Mouse (Mus musculus): ENCODE data around the gene Trem3. TPM values are rescaled to one million over a fixed set of nuclear protein-coding genes. Genes with fewer than 3 reads are reported as not detected.

Trem3 gene
- polyA plus RNA-seq, 1 experiment from 2014 or later: not detected

DNA sequence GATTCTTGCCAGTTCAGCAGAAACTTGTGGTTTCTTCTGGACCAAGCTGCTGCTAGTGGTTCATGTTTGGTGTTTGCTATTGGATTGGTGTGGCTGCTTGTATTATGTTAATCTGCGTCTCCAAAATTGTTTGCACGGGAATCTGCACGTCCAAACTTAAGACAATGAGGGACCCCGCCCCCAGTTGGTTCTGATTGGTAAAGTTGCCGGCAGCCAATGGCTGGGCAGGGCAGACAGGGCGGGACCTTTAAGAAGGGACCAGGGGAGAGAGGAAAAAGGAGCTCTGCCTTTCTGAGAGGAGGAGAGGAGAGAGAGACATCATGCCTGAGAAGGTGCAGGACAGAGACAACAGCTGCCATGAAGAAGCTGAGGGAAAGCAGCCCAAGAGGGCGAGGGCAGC, 28.2 kb downstream of the Trem3 start:
- 57% methylated on average over 7 of the region's 7 CpGs for WGBS
- H3K4me1 ChIP-seq (ENCODE audit: control insufficient read depth, insufficient read depth, low read length): no peaks in the 10 kb centered on the region
- no peak overlapping the region for H3K27ac ChIP-seq (ENCODE audit: low read length)
- H3K4me3 ChIP-seq (ENCODE audit: low read depth, low read length): no peak overlapping the region
- H3K9me3 ChIP-seq (replicated peaks; ENCODE audit: control insufficient read depth, low read length, poor library complexity, severe bottlenecking): no peaks in the 10 kb centered on the region
- no peaks in the 10 kb centered on the region for H3K36me3 ChIP-seq (ENCODE audit: control insufficient read depth, insufficient read depth, low read length)
- H3K27me3 ChIP-seq (ENCODE audit: control insufficient read depth, insufficient read depth, low read depth, low read length): no peaks in the 10 kb centered on the region
- no peak for ATAC-seq
- no peak overlapping the region for H3K4me2 ChIP-seq (ENCODE audit: low read length)
- H3K9ac ChIP-seq (ENCODE audit: low read depth, low read length): no peak overlapping the region

DNA sequence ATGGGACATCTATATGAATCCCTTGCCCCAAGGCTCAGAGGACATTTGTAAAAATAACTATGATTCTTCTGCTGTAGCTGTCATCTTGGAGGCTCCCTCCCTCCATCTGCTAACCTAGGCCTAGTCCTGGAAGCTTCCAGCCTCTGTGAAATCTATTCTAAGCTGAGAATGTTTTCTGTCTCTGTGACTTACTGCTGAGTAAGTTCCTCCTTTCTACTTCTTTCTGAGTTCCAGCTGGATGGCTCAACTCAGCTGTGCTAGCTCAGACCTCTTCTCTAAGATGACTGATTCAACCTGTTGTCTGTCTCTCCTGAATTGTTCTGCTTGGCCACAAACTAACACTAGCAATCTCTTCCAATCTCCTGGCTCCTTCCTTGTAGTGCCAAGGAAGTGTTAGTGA, 30.8 kb downstream of the Trem3 start:
- H3K4me2 ChIP-seq (ENCODE audit: low read length): no peak overlapping the region

DNA sequence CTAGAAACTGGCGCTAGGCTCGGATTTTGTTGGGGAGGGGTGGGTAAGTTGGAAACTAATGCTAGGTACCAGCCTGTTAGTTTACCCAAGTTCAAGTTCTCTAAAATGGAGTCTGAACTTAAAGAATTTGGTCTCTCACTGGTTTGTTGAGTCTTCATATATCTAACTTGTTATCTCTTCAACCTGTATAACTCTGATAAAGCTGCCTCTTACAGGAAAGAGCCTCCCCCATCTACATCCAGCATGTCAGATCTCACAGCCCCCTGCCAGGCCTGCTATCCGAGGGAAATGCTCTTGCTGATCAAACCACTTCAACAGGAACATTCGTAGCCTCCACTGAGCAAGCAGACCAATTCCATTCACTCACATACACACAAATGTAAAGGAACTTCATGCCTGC, 31.4 kb downstream of the Trem3 start:
- H3K9me3 ChIP-seq (replicated peaks; ENCODE audit: control insufficient read depth, low read length, poor library complexity, severe bottlenecking): no peaks in the 10 kb centered on the region
- no peaks in the 10 kb centered on the region for H3K36me3 ChIP-seq (ENCODE audit: control insufficient read depth, insufficient read depth, low read length)

More for the DNA sequence above, 30.8 kb downstream of the Trem3 start:
- Histone ChIP-seq H3K27ac (ENCODE audit: low read length) (no peak overlapping the region), H3K27me3 (ENCODE audit: control insufficient read depth, insufficient read depth, low read depth, low read length) (no peaks in the 10 kb centered on the region), H3K4me3 (ENCODE audit: low read depth, low read length) (no peak overlapping the region), H3K9ac (ENCODE audit: low read depth, low read length) (no peak overlapping the region), H3K36me3 (ENCODE audit: control insufficient read depth, insufficient read depth, low read length) (no peaks in the 10 kb centered on the region), H3K9me3 (replicated peaks; ENCODE audit: control insufficient read depth, low read length, poor library complexity, severe bottlenecking) (no peaks in the 10 kb centered on the region), H3K4me1 (ENCODE audit: control insufficient read depth, insufficient read depth, low read length) (peaks cover 7% of the 10 kb centered on the region)
- ATAC-seq: no peak

DNA sequence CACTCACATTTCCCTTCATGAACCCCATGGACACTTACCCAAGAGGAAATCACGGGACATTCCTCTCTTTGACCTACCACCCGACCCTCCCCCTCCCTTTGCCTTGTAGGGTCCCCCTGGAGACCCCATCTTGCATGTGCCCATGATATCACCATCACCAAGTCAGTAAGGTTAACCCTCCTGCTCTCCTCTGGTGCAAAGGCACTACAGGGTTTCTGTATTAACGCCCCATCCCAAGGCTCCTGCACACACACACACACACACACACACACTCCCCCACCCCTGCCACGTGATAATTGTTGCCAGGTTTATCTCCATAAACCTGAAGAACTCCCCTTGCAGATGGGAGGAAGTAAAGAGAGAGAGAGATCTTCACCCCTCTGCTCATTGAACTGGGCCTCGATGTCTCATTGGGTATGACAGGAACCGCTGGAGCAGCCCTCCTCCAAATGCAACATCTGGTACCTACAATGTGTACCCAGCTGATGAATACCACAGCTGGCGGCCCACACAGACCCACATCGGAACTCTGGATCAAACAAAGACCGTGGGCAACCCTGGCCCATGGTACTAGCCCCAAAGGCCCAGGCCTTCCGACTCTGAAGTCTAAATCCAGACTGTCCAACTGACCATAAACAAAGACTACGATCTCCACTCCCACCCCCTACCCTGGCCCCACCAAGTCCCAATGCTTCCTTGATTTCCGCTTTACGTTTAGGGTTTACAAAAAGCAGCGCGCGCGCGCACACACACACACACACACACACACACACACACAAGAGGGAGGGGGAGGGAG, 33.6 kb downstream of the Trem3 start:
- Histone ChIP-seq H3K36me3 (ENCODE audit: control insufficient read depth, insufficient read depth, low read length) (no peaks in the 10 kb centered on the region), H3K4me1 (ENCODE audit: control insufficient read depth, insufficient read depth, low read length) (peaks cover 7% of the 10 kb centered on the region), H3K27me3 (ENCODE audit: control insufficient read depth, insufficient read depth, low read depth, low read length) (no peaks in the 10 kb centered on the region), H3K9ac (ENCODE audit: low read depth, low read length) (peak overlapping the region; percentile 21; the same call in 1 of the 2 replicates), H3K27ac (ENCODE audit: low read length) (no peak overlapping the region), H3K4me3 (ENCODE audit: low read depth, low read length) (peak overlapping the region; percentile 30), H3K9me3 (replicated peaks; ENCODE audit: control insufficient read depth, low read length, poor library complexity, severe bottlenecking) (no peaks in the 10 kb centered on the region), H3K4me2 (ENCODE audit: low read length) (peak overlapping the region; percentile 56)
- ATAC-seq: 0 out of 2 replicates have a peak, but pooled peaks have one; percentile 32
- 22% methylated on average over 18 of the region's 18 CpGs for WGBS

More for the DNA sequence above, 31.4 kb downstream of the Trem3 start:
- H3K4me2 ChIP-seq (ENCODE audit: low read length): no peak overlapping the region
- H3K4me3 ChIP-seq (ENCODE audit: low read depth, low read length): no peak overlapping the region
- no peak overlapping the region for H3K27ac ChIP-seq (ENCODE audit: low read length)
- 86% methylated on average over 4 of the region's 4 CpGs for WGBS
- ATAC-seq: no peak
- no peak overlapping the region for H3K9ac ChIP-seq (ENCODE audit: low read depth, low read length)
- H3K27me3 ChIP-seq (ENCODE audit: control insufficient read depth, insufficient read depth, low read depth, low read length): no peaks in the 10 kb centered on the region
- H3K4me1 ChIP-seq (ENCODE audit: control insufficient read depth, insufficient read depth, low read length): peaks cover 7% of the 10 kb centered on the region

DNA sequence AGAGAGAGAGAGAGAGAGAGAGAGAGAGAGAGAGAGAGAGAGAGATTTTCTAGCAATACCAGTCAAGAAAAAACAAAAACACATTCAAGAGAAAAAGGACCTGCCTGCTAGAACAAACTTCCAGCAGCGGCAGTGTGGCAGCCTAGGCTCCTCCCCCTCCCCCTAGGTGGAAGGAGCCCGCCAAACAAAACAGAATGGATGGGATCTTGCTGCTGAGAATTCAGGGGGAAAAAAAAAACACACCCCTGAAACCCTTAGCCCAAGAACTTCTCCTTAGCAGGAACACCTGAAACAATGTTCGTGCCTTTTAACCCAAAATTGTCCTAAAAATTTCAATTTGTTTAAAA, 34.1 kb downstream of the Trem3 start:
- peak overlapping the region; percentile 49; the same call in 1 of the 2 replicates for H3K9ac ChIP-seq (ENCODE audit: low read depth, low read length)
- no peaks in the 10 kb centered on the region for H3K36me3 ChIP-seq (ENCODE audit: control insufficient read depth, insufficient read depth, low read length)
- no peaks in the 10 kb centered on the region for H3K27me3 ChIP-seq (ENCODE audit: control insufficient read depth, insufficient read depth, low read depth, low read length)
- WGBS: 2% methylated on average over 3 of the region's 3 CpGs
- H3K27ac ChIP-seq (ENCODE audit: low read length): no peak overlapping the region
- H3K9me3 ChIP-seq (replicated peaks; ENCODE audit: control insufficient read depth, low read length, poor library complexity, severe bottlenecking): no peaks in the 10 kb centered on the region
- H3K4me3 ChIP-seq (ENCODE audit: low read depth, low read length): peak overlapping the region; percentile 30
- H3K4me2 ChIP-seq (ENCODE audit: low read length): peak overlapping the region; percentile 56
- ATAC-seq: no peak
- H3K4me1 ChIP-seq (ENCODE audit: control insufficient read depth, insufficient read depth, low read length): peaks cover 7% of the 10 kb centered on the region

DNA sequence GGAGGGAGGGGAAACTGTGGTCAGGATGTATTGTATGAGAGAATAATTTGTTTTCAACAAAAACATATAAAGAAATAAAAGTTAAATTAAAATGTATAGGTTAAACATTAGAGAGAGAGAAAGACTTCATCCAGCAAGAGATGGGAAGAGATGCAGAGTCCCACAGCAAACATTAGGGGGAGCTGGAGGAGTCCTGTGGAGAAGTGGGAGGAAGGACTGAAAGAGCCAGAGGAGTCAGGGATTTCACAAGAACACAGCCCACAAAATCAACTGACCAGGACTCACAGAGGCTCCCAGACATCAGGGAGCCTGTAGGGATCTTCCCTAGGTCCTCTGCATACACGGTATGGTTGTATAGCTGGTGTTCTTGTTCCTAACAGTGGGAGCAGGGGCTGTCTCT, 39.2 kb downstream of the Trem3 start:
- Histone ChIP-seq H3K36me3 (ENCODE audit: control insufficient read depth, insufficient read depth, low read length) (no peaks in the 10 kb centered on the region), H3K4me1 (ENCODE audit: control insufficient read depth, insufficient read depth, low read length) (peaks cover 3% of the 10 kb centered on the region; the same call in 1 of the 2 replicates), H3K4me2 (ENCODE audit: low read length) (no peak overlapping the region), H3K27ac (ENCODE audit: low read length) (no peak overlapping the region), H3K27me3 (ENCODE audit: control insufficient read depth, insufficient read depth, low read depth, low read length) (no peaks in the 10 kb centered on the region), H3K9me3 (replicated peaks; ENCODE audit: control insufficient read depth, low read length, poor library complexity, severe bottlenecking) (0 out of 2 replicates have a peak, but pooled peaks cover 2% of the 10 kb centered on the region), H3K4me3 (ENCODE audit: low read depth, low read length) (no peak overlapping the region), H3K9ac (ENCODE audit: low read depth, low read length) (no peak overlapping the region)
- WGBS: 57% methylated on average over 1 of the region's 1 CpGs
- ATAC-seq: no peak

DNA sequence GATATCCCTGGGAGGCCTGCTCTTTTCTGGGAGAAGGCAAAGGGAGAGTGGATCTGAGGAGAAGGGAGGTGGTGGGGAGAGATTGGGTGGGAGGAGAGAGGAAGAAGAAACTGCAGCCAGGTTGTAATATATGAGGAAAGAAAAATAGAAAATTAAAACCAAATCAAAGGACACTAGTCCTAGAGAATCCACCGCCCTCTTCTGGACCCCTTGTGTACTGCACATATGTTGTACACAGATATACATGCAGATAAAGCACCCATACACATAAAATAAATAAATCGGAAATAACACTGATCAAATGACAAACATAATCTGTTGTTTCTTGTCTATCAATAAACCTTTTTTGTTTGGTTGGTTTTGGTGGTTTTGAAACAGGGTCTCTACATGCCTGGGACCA, 39.7 kb downstream of the Trem3 start:
- Histone ChIP-seq H3K4me3 (ENCODE audit: low read depth, low read length) (no peak overlapping the region), H3K27ac (ENCODE audit: low read length) (no peak overlapping the region), H3K9ac (ENCODE audit: low read depth, low read length) (no peak overlapping the region), H3K4me1 (ENCODE audit: control insufficient read depth, insufficient read depth, low read length) (no peaks in the 10 kb centered on the region), H3K9me3 (replicated peaks; ENCODE audit: control insufficient read depth, low read length, poor library complexity, severe bottlenecking) (0 out of 2 replicates have a peak, but pooled peaks cover 2% of the 10 kb centered on the region), H3K27me3 (ENCODE audit: control insufficient read depth, insufficient read depth, low read depth, low read length) (no peaks in the 10 kb centered on the region), H3K36me3 (ENCODE audit: control insufficient read depth, insufficient read depth, low read length) (no peaks in the 10 kb centered on the region), H3K4me2 (ENCODE audit: low read length) (no peak overlapping the region)
- ATAC-seq: no peak
- WGBS: 71% methylated on average over 2 of the region's 2 CpGs

DNA sequence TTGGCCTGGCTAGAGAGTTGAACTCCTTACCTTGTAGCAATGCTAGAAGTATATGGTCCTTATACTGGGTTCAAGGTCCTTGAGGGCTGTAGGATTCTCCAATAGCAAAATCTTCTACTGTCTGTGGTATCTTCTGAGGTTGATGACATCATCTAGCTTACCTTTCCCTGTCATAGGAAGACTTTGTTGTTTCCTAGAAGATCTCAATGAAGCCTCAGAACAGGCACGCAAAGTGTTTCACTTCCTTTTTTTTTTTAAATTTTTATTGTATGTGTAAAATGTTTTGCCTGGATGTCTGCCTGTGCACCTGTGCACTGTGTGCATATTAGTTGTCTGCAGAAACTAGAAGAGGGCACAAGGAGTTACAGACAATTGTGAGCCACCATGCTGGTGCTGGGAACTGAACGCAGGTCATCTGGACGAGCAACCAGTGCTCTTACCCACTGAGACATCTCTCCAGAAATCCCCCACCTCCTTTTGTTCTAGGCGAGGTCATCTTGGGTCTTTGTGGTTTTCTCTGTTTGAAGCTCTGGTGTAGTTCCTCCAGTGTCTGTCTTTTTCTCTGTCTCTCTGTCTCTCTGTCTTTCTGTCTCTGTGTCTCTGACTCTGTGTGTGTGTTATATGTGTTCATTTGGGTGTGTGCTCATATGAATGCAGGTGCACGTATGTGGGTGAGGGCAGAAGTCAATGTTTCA, 46.1 kb downstream of the Trem3 start:
- H3K4me3 ChIP-seq (ENCODE audit: low read depth, low read length): no peak overlapping the region
- 0 out of 2 replicates have a peak, but pooled peaks cover 2% of the 10 kb centered on the region for H3K9me3 ChIP-seq (replicated peaks; ENCODE audit: control insufficient read depth, low read length, poor library complexity, severe bottlenecking)
- ATAC-seq: no peak
- H3K36me3 ChIP-seq (ENCODE audit: control insufficient read depth, insufficient read depth, low read length): no peaks in the 10 kb centered on the region
- no peak overlapping the region for H3K9ac ChIP-seq (ENCODE audit: low read depth, low read length)
- no peak overlapping the region for H3K27ac ChIP-seq (ENCODE audit: low read length)
- H3K27me3 ChIP-seq (ENCODE audit: control insufficient read depth, insufficient read depth, low read depth, low read length): no peaks in the 10 kb centered on the region
- H3K4me2 ChIP-seq (ENCODE audit: low read length): no peak overlapping the region
- 81% methylated on average over 5 of the region's 5 CpGs for WGBS
- no peaks in the 10 kb centered on the region for H3K4me1 ChIP-seq (ENCODE audit: control insufficient read depth, insufficient read depth, low read length)

DNA sequence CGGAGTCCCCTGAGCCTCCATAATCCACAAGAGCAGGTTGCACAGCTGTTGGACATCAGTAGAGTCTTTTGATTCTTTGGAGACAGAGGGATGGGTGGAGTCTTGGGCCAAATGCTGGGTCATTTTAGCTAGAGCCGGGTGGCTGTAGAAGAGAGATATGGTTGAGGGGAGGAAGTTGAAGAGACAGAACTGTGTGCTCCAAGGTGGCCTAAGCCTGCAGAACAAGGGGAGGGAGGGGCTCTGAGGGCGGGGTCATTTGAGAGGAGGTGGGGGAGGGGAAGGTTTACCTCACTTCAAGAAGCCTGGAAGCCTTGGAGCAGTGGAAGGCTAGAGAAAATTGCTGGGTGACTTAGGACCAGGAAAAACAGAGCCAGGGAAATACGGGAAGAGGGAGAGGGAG, 51.6 kb downstream of the Trem3 start, which contains the start of gene Treml2:
TSS of gene Treml2 (plus strand) at position 296 of the 400 bp plus-strand sequence.
- WGBS: 53% methylated on average over 2 of the region's 4 CpGs
- H3K9me3 ChIP-seq (replicated peaks; ENCODE audit: control insufficient read depth, low read length, poor library complexity, severe bottlenecking): no peaks in the 10 kb centered on the region
- no peak within 1 kb of the TSS for H3K4me2 ChIP-seq (ENCODE audit: low read length)
- H3K27me3 ChIP-seq (ENCODE audit: control insufficient read depth, insufficient read depth, low read depth, low read length): no peaks in the 10 kb centered on the region
- H3K4me3 ChIP-seq (ENCODE audit: low read depth, low read length): no peak within 1 kb of the TSS
- H3K36me3 ChIP-seq (ENCODE audit: control insufficient read depth, insufficient read depth, low read length): no peaks in the 10 kb centered on the region
- no peak for ATAC-seq
- no peaks in the 10 kb centered on the region for H3K4me1 ChIP-seq (ENCODE audit: control insufficient read depth, insufficient read depth, low read length)
- H3K27ac ChIP-seq (ENCODE audit: low read length): no peak within 1 kb of the TSS
- H3K9ac ChIP-seq (ENCODE audit: low read depth, low read length): no peak within 1 kb of the TSS
